Mouse (Mus musculus): ENCODE measurements around the gene Evx1.

Evx1 gene

GRCm38 (mm10) chr6:52313391-52314303 lies at the start of gene Evx1:
Gene Evx1 (plus strand): TSS chr6:52313498.
- DNase-seq = peak in 1 of 2 experiments; percentile 40

GRCm38 (mm10) chr6:52264106-52264790 lies 49.0 kb upstream of the Evx1 start:
- DNase-seq = no peak

DNA sequence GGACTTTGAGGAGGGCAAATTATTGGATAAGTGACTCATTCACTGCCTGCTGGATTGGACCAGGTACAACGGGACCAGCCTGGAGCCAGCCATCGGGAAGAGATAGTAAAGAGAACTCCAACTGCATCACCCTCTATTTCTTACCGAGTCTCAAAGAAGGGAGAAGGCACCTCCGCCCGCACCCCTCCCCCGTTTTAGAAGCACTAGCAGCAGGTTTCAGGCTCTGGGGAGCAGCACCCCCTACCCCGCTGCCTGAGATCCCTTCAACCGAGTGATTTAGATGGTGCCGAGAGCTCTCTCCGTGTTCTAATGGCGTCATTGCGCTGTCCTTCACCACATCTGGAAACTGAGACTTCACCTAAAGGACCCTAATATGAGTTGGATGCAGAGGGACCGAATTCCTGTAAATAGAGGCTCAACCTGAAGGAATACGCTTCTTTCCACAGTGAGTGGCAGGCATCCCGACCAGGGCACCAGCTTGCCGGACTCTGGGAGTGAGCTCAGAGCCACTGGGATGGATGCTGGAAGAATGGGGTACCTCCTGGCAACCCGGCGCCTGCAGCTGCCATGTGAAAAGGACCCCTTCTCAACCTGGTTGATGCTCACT lies 47.9 kb upstream of the Evx1 start:
- DNase-seq = no peak

GRCm38 (mm10) chr6:52265913-52266665 lies 47.2 kb upstream of the Evx1 start:
- DNase-seq = no peak

- DNase-seq = no peak
Observed at GRCm38 (mm10) chr6:52266666-52266985, 46.7 kb upstream of the Evx1 start.

DNA sequence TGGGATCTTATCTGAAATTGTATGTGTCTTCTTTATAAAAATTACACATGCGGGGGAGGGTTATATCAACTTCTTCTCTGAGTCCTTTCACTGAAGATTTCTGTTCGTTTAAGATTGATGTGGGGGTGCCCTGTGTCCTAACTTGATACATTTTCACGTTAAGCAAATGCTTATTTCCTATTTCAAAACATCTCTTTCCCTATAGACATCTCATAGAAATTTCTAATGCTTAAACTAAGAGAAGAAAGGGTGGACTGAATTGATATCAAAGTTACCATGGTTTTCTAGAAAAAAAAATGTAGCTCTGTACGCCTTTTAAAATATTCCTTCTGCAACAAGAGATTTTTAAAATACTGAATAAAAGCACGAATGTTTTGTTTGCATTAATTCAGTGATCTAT lies 46.1 kb upstream of the Evx1 start:
- DNase-seq = no peak

- DNase-seq = no peak
Observed at GRCm38 (mm10) chr6:52267691-52268090, 45.6 kb upstream of the Evx1 start.

DNA sequence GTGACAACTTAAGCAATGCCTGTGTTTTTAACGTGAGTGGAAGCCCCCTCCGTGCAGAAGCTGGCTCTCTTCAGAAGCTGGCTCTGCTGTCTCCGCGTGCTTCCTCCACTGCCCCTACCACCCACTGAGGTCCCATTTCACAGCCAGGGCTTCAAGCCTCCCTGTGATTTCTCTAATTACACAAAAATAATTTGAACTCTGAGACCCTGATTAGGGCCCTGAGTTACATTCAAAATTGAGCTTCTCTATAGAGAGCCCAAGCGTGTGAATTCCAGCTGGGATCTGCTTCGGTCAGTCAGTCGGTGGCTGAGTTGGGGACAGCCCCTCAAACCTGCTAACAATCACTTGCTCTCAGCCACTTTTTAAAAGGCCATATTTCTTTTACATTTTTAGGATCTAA lies 45.0 kb upstream of the Evx1 start:
- no peak for DNase-seq

- DNase-seq = no peak
Observed at GRCm38 (mm10) chr6:52268756-52269155, 44.5 kb upstream of the Evx1 start.

DNA sequence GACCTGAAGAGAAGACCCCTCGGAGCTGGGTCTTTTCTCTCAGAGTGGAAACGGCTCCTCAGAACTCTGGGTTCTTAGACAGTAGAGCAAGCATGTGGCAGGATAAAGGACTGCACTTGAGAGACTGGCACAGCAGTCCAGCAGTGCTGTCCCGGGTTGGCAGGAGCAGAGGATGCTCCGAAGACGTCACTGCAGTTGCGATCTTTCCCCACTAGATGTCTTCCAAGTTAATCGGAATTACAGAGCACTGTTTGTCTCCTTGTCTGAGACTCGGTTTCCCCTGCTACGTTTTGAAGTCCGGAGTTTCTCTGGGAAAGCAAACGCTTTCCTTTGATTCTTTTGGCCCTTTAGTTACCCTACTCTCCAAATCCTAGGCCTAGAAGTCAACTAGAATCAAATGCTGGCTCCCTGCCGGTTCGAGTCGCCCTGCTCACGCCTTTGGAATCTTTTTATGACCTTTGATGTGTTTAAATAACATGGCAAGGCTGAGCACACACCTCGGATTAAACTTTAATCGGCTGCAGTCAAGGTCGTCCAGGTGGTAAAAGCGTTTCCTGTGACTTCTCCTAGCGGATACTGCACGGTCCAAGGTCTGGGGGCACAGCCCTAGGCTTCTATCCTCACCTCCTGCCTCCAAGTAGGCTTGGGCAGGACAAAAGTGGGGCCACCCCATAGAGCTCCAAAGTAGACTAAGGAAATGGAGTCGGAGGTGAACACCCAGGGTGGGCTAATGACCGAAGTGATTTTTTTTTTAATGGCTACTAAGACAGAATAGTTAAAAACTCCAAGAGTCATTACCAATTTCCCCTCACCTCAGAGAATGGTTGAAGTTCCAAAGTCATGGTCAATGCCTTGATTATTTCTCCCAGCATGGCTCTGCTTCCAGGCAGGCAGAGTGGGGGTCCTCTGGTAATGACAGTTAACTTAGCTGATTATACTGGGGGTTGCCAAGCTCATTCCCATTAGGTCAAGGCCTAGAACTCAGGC lies 42.5 kb upstream of the Evx1 start:
- peak; percentile 68 to 83 for DNase-seq

- no peak for DNase-seq
Observed at GRCm38 (mm10) chr6:52272766-52273655, 40.3 kb upstream of the Evx1 start.

DNA sequence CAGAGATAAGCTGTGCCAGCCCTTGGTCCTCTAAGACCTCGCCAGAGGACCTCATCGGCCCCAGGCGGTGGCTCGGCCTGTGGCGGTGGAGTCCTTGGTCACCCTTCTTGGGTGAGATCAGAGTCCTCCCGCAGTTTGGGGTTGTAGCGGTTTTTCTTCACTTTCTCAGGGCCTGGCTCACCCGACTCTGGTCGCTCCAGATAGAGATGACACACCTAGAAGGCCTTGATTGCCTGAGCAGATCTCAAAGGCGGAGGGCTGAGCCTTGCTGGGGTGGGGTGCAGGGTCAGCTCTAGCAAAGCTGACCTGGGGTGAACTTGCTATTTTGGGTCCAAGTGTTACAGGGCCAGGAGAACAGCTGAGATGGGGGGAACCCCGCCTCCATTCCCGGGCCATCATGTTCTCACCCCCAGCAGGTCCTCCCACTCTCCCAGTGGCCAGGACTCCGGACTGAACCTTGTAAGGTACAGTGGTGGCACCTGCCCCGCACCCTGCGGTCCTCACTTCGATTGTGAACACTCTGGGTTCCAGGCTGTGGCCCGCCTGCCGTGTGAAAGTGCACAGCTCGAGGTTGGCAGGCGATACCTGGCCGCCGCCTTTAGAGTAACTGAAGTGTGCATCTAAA lies 39.5 kb upstream of the Evx1 start:
- DNase-seq = no peak

- DNase-seq = no peak
Observed at GRCm38 (mm10) chr6:52274576-52274975, 38.7 kb upstream of the Evx1 start.

DNA sequence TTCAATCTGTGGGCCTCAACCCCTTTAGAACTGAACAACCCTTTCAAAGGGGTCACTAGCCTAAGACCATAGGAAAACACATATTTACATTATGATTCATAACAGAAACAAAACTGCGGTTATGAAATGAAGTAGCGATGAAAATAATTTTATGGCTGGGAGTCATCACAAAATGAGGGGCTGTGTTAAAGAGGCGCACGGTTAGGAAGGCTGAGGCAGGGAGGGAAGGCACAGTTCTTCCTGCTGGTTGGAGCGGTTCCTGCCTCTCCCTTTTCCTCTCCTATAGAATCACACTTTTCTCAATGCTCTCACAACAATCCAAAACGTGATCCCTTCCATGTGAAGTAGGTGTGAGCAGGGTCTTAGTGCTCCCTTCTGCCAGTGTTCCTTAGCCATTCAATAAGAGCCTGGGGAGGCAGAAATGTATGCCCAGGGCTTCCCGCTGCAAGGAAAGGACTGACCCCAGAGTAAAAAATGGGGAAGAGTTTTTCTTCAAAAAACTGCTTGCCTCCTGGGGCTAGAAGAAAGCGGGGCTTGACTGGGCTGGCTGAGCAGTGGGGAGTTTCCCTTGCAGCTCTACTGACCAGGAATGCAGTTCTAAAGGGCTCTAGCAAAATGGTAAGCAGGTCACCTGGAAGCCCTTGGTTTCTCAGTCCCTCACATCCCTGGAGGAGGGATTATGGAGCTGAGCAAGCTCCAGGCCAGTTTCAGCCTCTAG lies 37.6 kb upstream of the Evx1 start:
- no peak for DNase-seq

- no peak for DNase-seq
Observed at GRCm38 (mm10) chr6:52276382-52276781, 36.9 kb upstream of the Evx1 start.

GRCm38 (mm10) chr6:52276920-52277319 lies 36.4 kb upstream of the Evx1 start:
- DNase-seq = no peak

DNA sequence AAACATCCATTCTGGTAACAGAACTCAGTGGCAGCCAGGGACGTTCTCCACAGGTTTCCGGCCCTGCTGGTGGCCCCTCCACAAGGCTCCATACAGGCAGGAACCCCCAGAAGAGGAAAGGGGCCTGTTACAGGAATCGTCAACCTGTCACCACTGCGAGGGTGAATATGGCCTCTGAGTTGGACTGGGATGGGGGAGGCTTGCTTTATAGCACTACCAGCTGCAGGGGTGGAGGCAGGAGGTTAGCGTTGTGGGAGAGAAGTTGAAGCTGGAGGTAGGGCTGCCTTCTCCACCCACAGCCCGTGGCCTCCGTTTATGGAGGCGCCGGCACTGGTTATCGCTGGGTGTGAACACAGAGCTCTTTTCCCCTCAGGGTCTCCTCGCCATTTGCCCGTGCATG lies 32.2 kb upstream of the Evx1 start:
- no peak for DNase-seq

- DNase-seq = no peak
Observed at GRCm38 (mm10) chr6:52283896-52284295, 29.4 kb upstream of the Evx1 start.

GRCm38 (mm10) chr6:52290186-52290585 lies 23.1 kb upstream of the Evx1 start:
- DNase-seq = no peak

Data from kidney, postnatal 25 days (tissue).